16 mouse cellular contexts compared by ENCODE assay signal in the genomic region with DNA sequence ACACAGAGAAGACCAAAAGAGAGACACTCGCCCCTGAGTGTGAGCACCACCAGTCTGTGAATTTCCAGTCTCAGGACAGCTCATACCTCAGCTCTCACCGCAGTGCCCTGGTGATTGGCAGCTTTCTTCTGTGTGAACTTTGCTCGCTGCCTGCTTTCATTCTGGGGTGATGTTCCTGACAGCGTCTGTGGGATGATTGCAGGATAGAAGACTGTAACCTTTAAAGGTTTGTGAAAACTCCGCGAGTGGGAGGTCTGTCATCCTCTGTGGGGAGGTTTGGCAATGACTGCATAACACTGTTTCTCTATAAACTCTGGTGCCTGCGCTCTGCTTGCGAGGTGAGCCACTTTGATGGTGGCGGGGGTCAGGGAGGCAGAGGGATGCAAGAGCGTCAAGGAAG.
"Had no signal": no experiment of that assay in that cellular context is flagged by ENCODE, and none has a peak within 500 bp of the region (broad histone marks: within the 10 kb centered on the region; RNA-seq: fewer than 3 reads in every experiment).

No protein-coding gene starts in this region.

- H3K27me3 ChIP-seq: neural tube, embryonic 13.5 days; neural tube, embryonic 15.5 days; stomach, embryonic 15.5 days had no signal

- DNase-seq: retina, postnatal 1 day; right cerebral cortex, adult 18-20 months; right cerebral cortex, postnatal 14 days; right cerebral cortex, postnatal 25 days; right cerebral cortex, postnatal 4 days; spleen, adult 18-20 months; thymus, adult 18-20 months; thymus, adult 2 months; thymus, postnatal 14 days; thymus, postnatal 25 days; thymus, postnatal 36 days; thymus, postnatal 4 days had no signal

- H3K9ac ChIP-seq: neural tube, embryonic 13.5 days; neural tube, embryonic 15.5 days; stomach, embryonic 15.5 days had no signal

- H3K4me3 ChIP-seq: neural tube, embryonic 13.5 days; neural tube, embryonic 15.5 days; stomach, embryonic 15.5 days had no signal

- H3K9me3 ChIP-seq: neural tube, embryonic 13.5 days; neural tube, embryonic 15.5 days; stomach, embryonic 15.5 days had no signal

- H3K4me2 ChIP-seq: neural tube, embryonic 13.5 days; neural tube, embryonic 15.5 days; stomach, embryonic 15.5 days had no signal

- H3K27ac ChIP-seq: neural tube, embryonic 13.5 days; neural tube, embryonic 15.5 days; stomach, embryonic 15.5 days; stomach, postnatal 0 days had no signal

- H3K36me3 ChIP-seq: neural tube, embryonic 13.5 days; neural tube, embryonic 15.5 days; stomach, embryonic 15.5 days had no signal

- H3K4me1 ChIP-seq: stomach, embryonic 15.5 days had no signal
